In the genomic region with DNA sequence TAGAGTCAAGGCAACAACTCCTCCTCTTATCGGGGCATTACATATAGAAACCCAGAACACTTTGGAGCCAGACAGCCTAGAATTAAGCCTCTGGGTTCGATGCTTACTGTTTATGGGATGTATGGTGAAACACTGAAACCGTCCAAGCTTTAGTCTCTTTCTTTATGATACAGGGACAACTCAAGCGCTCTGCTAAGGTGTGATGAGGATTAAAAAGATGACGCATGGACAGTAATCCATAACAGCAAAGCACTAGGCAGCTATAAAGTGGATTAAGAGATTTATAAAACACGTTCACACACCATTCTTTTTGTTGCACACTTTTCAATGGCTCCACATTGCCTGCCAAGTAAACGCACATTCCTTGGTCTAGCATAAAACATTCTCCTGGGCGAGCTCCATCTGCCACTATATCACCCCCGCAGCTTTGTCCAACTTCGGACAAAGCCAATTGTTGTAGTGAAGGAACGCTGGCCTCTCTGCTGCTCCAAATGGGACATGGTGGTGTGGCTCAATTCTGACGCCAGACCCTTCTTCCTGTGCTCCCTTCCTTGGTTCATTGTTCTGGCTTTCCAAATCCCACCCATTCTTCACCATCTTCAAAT, we compare ENCODE assay signal across 14 mouse cellular contexts.
"Had no signal": no experiment of that assay in that cellular context is flagged by ENCODE, and none has a peak within 500 bp of the region (broad histone marks: within the 10 kb centered on the region; RNA-seq: fewer than 3 reads in every experiment).

No protein-coding gene starts in this region.

- H3K4me1 ChIP-seq: kidney, embryonic 15.5 days; midbrain, embryonic 15.5 days; neural tube, embryonic 12.5 days had no signal

- H3K36me3 ChIP-seq: kidney, embryonic 15.5 days; liver, embryonic 13.5 days; lung, embryonic 15.5 days; midbrain, embryonic 15.5 days; neural tube, embryonic 12.5 days had no signal

- ATAC-seq: liver, postnatal 0 days; midbrain, embryonic 15.5 days had no signal

- H3K27ac ChIP-seq: kidney, embryonic 15.5 days; left cerebral cortex, adult 2 months; liver, embryonic 13.5 days; lung, embryonic 15.5 days; midbrain, embryonic 15.5 days; neural tube, embryonic 12.5 days had no signal

- DNase-seq: kidney, postnatal 25 days; liver; liver, embryonic 13.5 days; liver, postnatal 0 days; lung, postnatal 36 days; right cerebral cortex, adult 18-20 months; right cerebral cortex, postnatal 25 days; thymus, postnatal 4 days had no signal

- H3K27me3 ChIP-seq: kidney, embryonic 15.5 days; liver, embryonic 13.5 days; lung, embryonic 15.5 days; midbrain, embryonic 15.5 days; neural tube, embryonic 12.5 days had no signal

- H3K4me2 ChIP-seq: kidney, embryonic 15.5 days; liver, embryonic 13.5 days; lung, embryonic 15.5 days; midbrain, embryonic 11.5 days; midbrain, embryonic 15.5 days; neural tube, embryonic 12.5 days had no signal

- H3K9me3 ChIP-seq: kidney, embryonic 15.5 days; liver, embryonic 13.5 days; lung, embryonic 15.5 days; midbrain, embryonic 15.5 days; neural tube, embryonic 12.5 days had no signal

- H3K4me3 ChIP-seq: kidney, embryonic 15.5 days; left cerebral cortex, adult 2 months; liver, embryonic 13.5 days; lung, embryonic 15.5 days; midbrain, embryonic 15.5 days; neural tube, embryonic 12.5 days had no signal

- H3K9ac ChIP-seq: kidney, embryonic 15.5 days; liver, embryonic 13.5 days; liver, postnatal 0 days; lung, embryonic 15.5 days; midbrain, embryonic 15.5 days; neural tube, embryonic 12.5 days had no signal
